Mouse (Mus musculus) ES-E14 (cell line): ENCODE measurements around the gene Setd6. TPM values are rescaled to one million over a fixed set of nuclear protein-coding genes. Genes with fewer than 3 reads are reported as not detected.

Experiments
- DNase-seq: peaks from one replicate; pipeline ENCODE4 v3.0.0-alpha.2; 2013; ENCODE audit warnings: low read depth, low spot score
- H3K27ac ChIP-seq: 2 replicates; pipeline ENCODE4 v1.5.1; 2012; ENCODE audit warnings: low read depth, mild to moderate bottlenecking, low read length, moderate library complexity, mixed read lengths; ENCODE audit not compliant: poor library complexity, insufficient read depth, severe bottlenecking
- H3K36me3 ChIP-seq: 2 replicates; pipeline ENCODE4 v1.6.1; 2012; ENCODE audit warnings: mild to moderate bottlenecking, low read length, moderate library complexity, mixed read lengths; ENCODE audit not compliant: control insufficient read depth, poor library complexity, insufficient read depth, severe bottlenecking
- H3K4me1 ChIP-seq, 2 experiments: fragments of 150-350 bp in 1 of 2; sonication (generic) in 1 of 2; 2 replicates each; pipeline ENCODE4 v1.6.1; 2012; ENCODE audit warnings: low read length in 2 of 2, mild to moderate bottlenecking in 1 of 2, mixed read lengths in 1 of 2; ENCODE audit not compliant: control insufficient read depth in 2 of 2, insufficient read depth in 2 of 2, poor library complexity in 1 of 2
- H3K4me3 ChIP-seq, 2 experiments: fragments of 150-350 bp in 1 of 2; sonication (generic) in 1 of 2; 2 replicates each; pipeline ENCODE4 v1.5.1; 2012; ENCODE audit warnings: low read length in 2 of 2, low read depth in 1 of 2, mild to moderate bottlenecking in 1 of 2, mixed read lengths in 1 of 2; ENCODE audit not compliant: insufficient read depth in 1 of 2, poor library complexity in 1 of 2, severe bottlenecking in 1 of 2
- H3K9ac ChIP-seq: 2 replicates; pipeline ENCODE4 v1.6.1; 2012; ENCODE audit warnings: low read depth, mild to moderate bottlenecking, low read length, mixed read lengths; ENCODE audit not compliant: poor library complexity, insufficient read depth, severe bottlenecking
- H3K9me3 ChIP-seq: fragments of 150-350 bp; sonication (generic); 2 replicates; pipeline ENCODE4 v1.6.1; 2012; ENCODE audit warnings: low read depth, mild to moderate bottlenecking, low read length; ENCODE audit not compliant: control insufficient read depth, insufficient read depth
- CHD2 ChIP-seq: IDR thresholded peaks from 2 replicates; pipeline ENCODE4 v1.6.1; 2014; ENCODE audit warnings: mild to moderate bottlenecking, low read depth, low read length, inconsistent platforms
- HCFC1 ChIP-seq: IDR thresholded peaks from 2 replicates; pipeline ENCODE4 v1.6.1; 2012; ENCODE audit warnings: low read length, inconsistent platforms, borderline replicate concordance; ENCODE audit not compliant: insufficient read depth
- MAFK ChIP-seq: IDR thresholded peaks from 2 replicates; pipeline ENCODE4 v1.6.1; 2014; ENCODE audit warnings: mild to moderate bottlenecking, low read depth, low read length, inconsistent platforms; ENCODE audit not compliant: insufficient read depth
- ZC3H11A ChIP-seq: IDR thresholded peaks from 2 replicates; pipeline ENCODE4 v1.6.1; 2012; ENCODE audit warnings: low read depth, mild to moderate bottlenecking, inconsistent platforms, low read length, borderline replicate concordance
- ZNF384 ChIP-seq: IDR thresholded peaks from 2 replicates; pipeline ENCODE4 v1.6.1; 2012; ENCODE audit warnings: low read depth, low read length, inconsistent platforms
- in situ Hi-C, 2 experiments: fragments of 600-800 bp; cut with MboI; formaldehyde crosslinking; loops; one replicate each; pipeline ENCODE4 v1.15.1; 2025; ENCODE audit warnings: low sequenced_read_pairs in 2 of 2, inconsistent platforms in 1 of 2; ENCODE audit not compliant: unreplicated experiment in 2 of 2
- total RNA-seq: library from RNA; depleted of rRNA; stranded (reverse); fragments of 300-350 nt; gene quantifications from 2 replicates; pipeline ENCODE4 v1.2.3, GENCODE M21; 2012

Setd6 gene
- total RNA-seq, 1 experiment: 61.2 TPM

DNA sequence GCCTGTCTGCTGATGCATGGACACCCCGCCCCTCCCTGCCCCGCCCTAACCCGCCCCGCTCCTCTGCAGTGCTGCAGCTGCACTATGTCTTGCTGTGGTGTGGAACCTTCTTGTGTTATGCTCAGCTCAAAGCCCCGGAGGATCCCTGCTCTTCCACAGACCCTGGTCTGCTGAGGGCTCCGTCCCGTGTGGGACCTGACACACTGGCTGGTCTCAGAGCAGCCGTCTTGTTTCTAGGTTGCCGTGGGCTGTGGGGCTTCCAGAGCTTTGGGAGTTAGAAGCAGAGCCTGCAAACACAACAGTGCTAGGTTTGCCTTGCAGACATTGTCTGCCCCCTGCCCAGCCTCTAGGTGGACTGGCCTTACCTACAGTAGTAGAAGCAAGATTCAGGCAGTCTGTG is 3.3 kb upstream of the Setd6 start:
- Histone ChIP-seq H3K36me3 (peaks cover 2% of the 10 kb centered on the region; the same call in 1 of the 2 replicates), H3K9ac (no peak overlapping the region), H3K4me1 (peaks cover 2 to 31% of the 10 kb centered on the region in 2 experiments), H3K9me3 (no peaks in the 10 kb centered on the region), H3K4me3 (no peak overlapping the region), H3K27ac (no peak overlapping the region)
- DNase-seq: no peak
- TF ChIP-seq HCFC1 (no peak), CHD2 (no peak), MAFK (no peak), ZC3H11A (no peak), ZNF384 (no peak)
- in situ Hi-C loops: no loop called here

DNA sequence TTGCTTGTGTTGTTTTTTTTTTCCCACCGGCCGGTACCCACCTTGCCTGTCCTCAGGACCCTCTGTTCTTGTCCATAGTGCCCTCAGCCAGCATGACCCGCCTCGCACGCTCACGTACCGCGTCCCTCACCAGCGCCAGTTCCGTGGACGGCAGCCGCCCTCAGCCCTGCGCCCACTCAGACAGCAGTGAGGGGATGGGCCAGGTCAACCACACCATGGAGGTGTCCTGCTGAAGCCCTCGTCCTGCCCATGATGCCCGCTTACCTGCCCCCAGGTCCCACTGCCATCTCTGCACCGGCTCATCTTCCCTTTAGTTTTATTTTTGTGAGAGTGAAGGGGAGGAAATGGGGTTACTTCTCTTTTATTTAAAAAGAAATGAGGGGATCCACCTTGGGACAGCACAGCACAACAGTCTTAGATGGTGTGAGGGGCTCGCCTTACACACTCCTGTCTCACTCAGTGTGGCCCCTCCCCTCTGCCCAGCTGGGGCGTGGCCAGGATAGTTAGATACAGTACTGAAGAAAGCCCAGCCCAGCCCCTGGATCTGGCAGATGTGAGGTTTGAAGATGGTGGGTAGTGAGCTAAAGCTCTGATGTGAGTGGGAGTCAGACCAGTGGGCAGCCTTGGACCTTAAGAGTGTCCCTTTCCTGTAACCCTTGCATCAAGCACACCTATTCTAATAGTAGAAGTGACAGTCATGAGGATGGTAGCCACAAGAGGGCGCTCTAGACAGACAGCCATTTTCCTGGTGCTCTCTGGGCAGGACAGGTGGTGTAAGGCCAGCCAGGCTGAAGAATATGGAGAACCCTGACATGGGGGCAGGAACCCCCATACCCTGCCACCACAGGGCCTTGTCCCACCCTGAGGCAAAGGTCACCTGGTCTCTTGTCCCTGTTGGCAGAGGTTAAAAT is 2.3 kb upstream of the Setd6 start:
- DNase-seq: peak; percentile 87
- peaks cover 2 to 31% of the 10 kb centered on the region in 2 experiments for H3K4me1 ChIP-seq
- no peak overlapping the region for H3K9ac ChIP-seq
- no peak overlapping the region for H3K4me3 ChIP-seq
- in situ Hi-C loops: no loop called here
- no peaks in the 10 kb centered on the region for H3K9me3 ChIP-seq
- H3K36me3 ChIP-seq: peaks cover 10% of the 10 kb centered on the region
- H3K27ac ChIP-seq: no peak overlapping the region; the same call in 1 of the 2 replicates
- TF ChIP-seq ZC3H11A (0 out of 2 replicates have a peak, but pooled peaks have one; percentile 31), HCFC1 (no peak)

DNA sequence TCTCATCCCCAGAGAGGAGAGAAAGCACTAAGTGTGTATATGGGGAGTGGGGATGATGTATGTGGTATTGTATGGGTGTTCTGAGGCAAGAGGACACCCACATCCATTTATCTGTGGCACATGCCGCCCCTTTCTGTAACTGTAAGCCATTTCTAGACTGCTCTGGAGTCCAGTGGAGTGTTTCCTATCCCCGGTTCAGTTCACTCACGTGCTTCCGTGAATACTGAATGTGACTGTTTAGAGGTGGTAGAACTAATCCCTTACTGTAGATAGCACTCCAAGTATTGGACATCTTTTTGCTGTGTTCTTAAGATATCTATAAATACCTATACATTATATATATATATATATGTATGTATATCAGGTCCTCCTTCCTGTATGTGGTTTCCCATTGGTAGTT is 1.3 kb upstream of the Setd6 start:
- no peak for DNase-seq
- Histone ChIP-seq H3K9ac (no peak overlapping the region), H3K36me3 (peaks cover 18% of the 10 kb centered on the region), H3K4me3 (no peak overlapping the region), H3K27ac (no peak overlapping the region), H3K9me3 (no peaks in the 10 kb centered on the region), H3K4me1 (peaks cover 2 to 26% of the 10 kb centered on the region in 2 experiments)
- no peak for TF ChIP-seq ZNF384
- no peak for TF ChIP-seq HCFC1
- TF ChIP-seq ZC3H11A: no peak
- no peak for TF ChIP-seq CHD2
- no peak for TF ChIP-seq MAFK
- in situ Hi-C loops: no loop called here

DNA sequence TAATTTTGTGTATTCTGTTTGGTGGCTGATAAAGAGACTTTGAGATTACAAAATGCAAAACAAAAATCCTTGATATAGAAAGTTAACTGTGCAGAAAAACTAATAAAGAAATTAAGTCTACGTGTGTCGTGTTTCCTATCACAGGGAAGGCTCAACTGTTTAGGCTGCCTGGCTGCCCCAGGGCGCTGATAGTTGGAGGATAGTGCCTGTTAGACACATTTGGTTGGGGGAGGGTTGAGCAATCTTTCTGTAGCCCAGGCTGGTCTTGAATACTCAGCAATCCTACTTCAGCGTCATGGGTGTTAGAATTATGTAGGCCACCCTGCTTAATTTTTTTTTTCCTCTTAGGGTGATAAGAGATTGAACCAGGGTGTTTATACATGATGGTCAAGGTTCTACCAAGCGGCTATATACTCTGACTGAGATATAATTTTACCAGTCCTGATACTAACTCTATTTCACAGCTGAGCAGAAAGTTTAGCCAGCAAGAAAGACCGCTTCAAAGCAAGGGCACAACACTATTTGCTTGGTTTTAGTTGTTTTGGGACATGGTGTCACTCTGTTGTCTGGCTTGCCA is 756 bp upstream of the Setd6 start:
- no peak overlapping the region for H3K9ac ChIP-seq
- in situ Hi-C loops: no loop called here
- no peak for DNase-seq
- no peak overlapping the region for H3K27ac ChIP-seq
- TF ChIP-seq CHD2: no peak
- no peak for TF ChIP-seq ZC3H11A
- no peak for TF ChIP-seq ZNF384
- no peak for TF ChIP-seq HCFC1
- no peak for TF ChIP-seq MAFK
- peak overlapping the region in 1 of 2 experiments; percentile 92; a peak in 1 of 4 replicates for H3K4me3 ChIP-seq
- peaks cover 2 to 26% of the 10 kb centered on the region in 2 experiments for H3K4me1 ChIP-seq
- H3K36me3 ChIP-seq: peaks cover 19% of the 10 kb centered on the region
- H3K9me3 ChIP-seq: no peaks in the 10 kb centered on the region
